Mouse (Mus musculus) limb, embryonic 14.5 days (tissue): Measurements from ENCODE around the gene Ackr2. TPM values are rescaled to one million over a fixed set of nuclear protein-coding genes. Genes with fewer than 3 reads are reported as not detected.

ENCODE experiments used
- ATAC-seq: fragments of 200-750 bp; cut with Nextera tagmentation; 2 replicates; pipeline ENCODE4 v1.8.0; 2017; ENCODE audit warnings: low read depth, moderate number of reproducible peaks, moderate TSS enrichment; ENCODE audit not compliant: low FRiP score
- DNase-seq: peaks from one replicate; pipeline ENCODE4 v3.0.0-alpha.2; 2015; ENCODE audit warnings: low spot score
- H3K27ac ChIP-seq: fragments of 300-500 bp; sonication (generic); replicated peaks from 2 replicates; pipeline ENCODE4 v1.5.1; 2014; ENCODE audit warnings: low read depth, mild to moderate bottlenecking, low read length, moderate library complexity, mixed read lengths
- H3K27me3 ChIP-seq: fragments of 300-500 bp; sonication (generic); 2 replicates; pipeline ENCODE4 v1.6.1; 2014; ENCODE audit warnings: low read length, mixed read lengths; ENCODE audit not compliant: control insufficient read depth, insufficient read depth
- H3K36me3 ChIP-seq: fragments of 300-500 bp; sonication (generic); 2 replicates; pipeline ENCODE4 v1.6.1; 2014; ENCODE audit warnings: mild to moderate bottlenecking, low read length, moderate library complexity, mixed read lengths; ENCODE audit not compliant: control insufficient read depth, insufficient read depth
- H3K4me1 ChIP-seq: fragments of 300-500 bp; sonication (generic); 2 replicates; pipeline ENCODE4 v1.6.1; 2014; ENCODE audit warnings: antibody characterized with exemption, low read length, mixed read lengths; ENCODE audit not compliant: control insufficient read depth, insufficient read depth
- H3K4me2 ChIP-seq: fragments of 300-500 bp; sonication (generic); replicated peaks from 2 replicates; pipeline ENCODE4 v1.6.1; 2014; ENCODE audit warnings: low read depth, mild to moderate bottlenecking, low read length, moderate library complexity; ENCODE audit not compliant: severe bottlenecking
- H3K4me3 ChIP-seq: fragments of 300-500 bp; sonication (generic); replicated peaks from 2 replicates; pipeline ENCODE4 v1.5.1; 2014; ENCODE audit warnings: low read length
- H3K9ac ChIP-seq: fragments of 300-500 bp; sonication (generic); 2 replicates; pipeline ENCODE4 v1.6.1; 2014; ENCODE audit warnings: mild to moderate bottlenecking, low read depth, low read length, moderate library complexity; ENCODE audit not compliant: severe bottlenecking
- H3K9me3 ChIP-seq: fragments of 300-500 bp; sonication (generic); 2 replicates; pipeline ENCODE4 v1.6.1; 2016; ENCODE audit warnings: low read length; ENCODE audit not compliant: control insufficient read depth
- POLR2A ChIP-seq: fragments of 200-500 bp; IDR thresholded peaks from 2 replicates; pipeline ENCODE4 v1.8.0; 2012; ENCODE audit warnings: inconsistent platforms, mild to moderate bottlenecking, moderate library complexity, borderline replicate concordance; ENCODE audit not compliant: insufficient read depth, insufficient read length; ENCODE audit errors: extremely low read depth
- WGBS: fragments of 180-500 bp; shearing (Covaris S2); extraction: QIAGEN DNeasy Blood & Tissue Kit; methylation state at CpG from one replicate; pipeline ENCODE4 v1.1.7; 2014; 5-methylcytosine and 5-hydroxymethylcytosine counted together
- polyA plus RNA-seq, 2 experiments: library from polyadenylated mRNA; depleted of rRNA in 1 of 2; stranded (reverse) in 1 of 2; unstranded in 1 of 2; fragments of >200 nt; fragmentation: Nextera tagmentation in 1 of 2; extraction: Ambion mirVana in 1 of 2; gene quantifications; 2 replicates each; pipeline versions ENCODE4 v1.2.1 to v1.2.3; 2012 to 2014

The Ackr2 gene
- polyA plus RNA-seq, 2 experiments, result 0.25 to 0.26 TPM

DNA sequence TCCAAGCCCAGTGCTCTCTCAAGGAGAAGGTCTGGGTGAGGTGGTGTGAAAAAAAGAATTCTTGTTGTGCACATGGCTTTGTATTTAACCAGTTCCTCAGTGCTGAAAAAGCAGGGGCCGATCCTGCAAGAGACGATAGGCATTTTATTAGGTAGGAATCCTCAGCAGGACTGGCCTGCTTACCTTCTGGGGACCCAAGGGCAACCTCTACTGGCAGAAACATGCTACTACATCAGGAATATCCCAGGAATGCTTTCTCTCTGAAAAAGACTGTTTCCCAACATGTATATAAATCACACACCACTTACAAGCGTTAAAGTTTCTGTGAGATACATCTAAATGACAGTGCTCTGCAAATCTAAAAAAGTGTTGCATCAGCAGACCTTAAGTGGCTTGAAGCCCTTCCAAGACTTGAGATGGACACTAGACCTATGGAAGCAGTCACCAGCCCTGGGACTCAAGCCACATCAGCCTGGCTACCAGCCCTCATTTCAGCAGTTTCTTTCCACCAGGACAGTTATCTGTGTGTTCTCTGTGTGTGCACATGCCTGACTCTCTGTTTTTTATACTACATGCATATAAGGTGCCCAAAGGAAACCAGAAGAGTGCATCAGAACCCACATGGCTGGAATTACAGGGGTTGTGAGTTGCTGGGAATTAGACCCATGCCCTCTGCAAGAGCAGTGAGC is 21.0 kb upstream of the Ackr2 start:
- H3K27ac ChIP-seq, result no peak overlapping the region
- no peaks in the 10 kb centered on the region for H3K9me3 ChIP-seq
- H3K27me3 ChIP-seq, result no peaks in the 10 kb centered on the region
- no peak overlapping the region for H3K4me3 ChIP-seq
- H3K9ac ChIP-seq, result no peak overlapping the region
- WGBS, result 6% methylated on average over 3 of the region's 3 CpGs
- H3K4me2 ChIP-seq, result no peak overlapping the region
- H3K36me3 ChIP-seq, result no peaks in the 10 kb centered on the region
- ATAC-seq (peak; percentile 44; the same call in 1 of the 2 replicates), DNase-seq (peak; percentile 62)
- no peak for TF ChIP-seq POLR2A
- H3K4me1 ChIP-seq, result no peaks in the 10 kb centered on the region

DNA sequence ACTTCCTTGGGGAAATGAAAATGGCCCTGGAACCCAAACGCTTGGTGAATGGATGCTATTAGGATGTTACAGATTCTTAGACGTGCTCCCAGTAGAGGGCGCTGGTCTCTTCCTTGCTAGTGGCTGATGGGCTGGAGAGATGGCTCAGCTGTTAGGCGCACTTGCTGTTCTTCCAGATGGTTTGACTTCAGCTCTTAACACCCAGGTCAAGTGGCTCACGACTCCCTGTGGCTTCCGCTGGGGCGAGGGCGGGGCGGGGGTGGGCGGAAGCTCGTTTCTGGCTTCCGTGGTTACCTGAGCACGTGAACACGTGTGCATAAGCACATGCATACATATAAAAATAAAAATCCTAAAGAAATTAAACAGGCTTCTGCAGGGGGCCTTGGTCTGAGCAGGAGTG is 17.3 kb upstream of the Ackr2 start:
- TF ChIP-seq POLR2A, result no peak
- no peak overlapping the region for H3K4me2 ChIP-seq
- H3K4me1 ChIP-seq, result no peaks in the 10 kb centered on the region
- H3K4me3 ChIP-seq, result no peak overlapping the region
- H3K27me3 ChIP-seq, result no peaks in the 10 kb centered on the region
- H3K9ac ChIP-seq, result no peak overlapping the region
- DNase-seq, result peak; percentile 64
- no peaks in the 10 kb centered on the region for H3K36me3 ChIP-seq
- no peak overlapping the region for H3K27ac ChIP-seq
- ATAC-seq, result no peak
- 30% methylated on average over 14 of the region's 14 CpGs for WGBS
- H3K9me3 ChIP-seq, result no peaks in the 10 kb centered on the region

DNA sequence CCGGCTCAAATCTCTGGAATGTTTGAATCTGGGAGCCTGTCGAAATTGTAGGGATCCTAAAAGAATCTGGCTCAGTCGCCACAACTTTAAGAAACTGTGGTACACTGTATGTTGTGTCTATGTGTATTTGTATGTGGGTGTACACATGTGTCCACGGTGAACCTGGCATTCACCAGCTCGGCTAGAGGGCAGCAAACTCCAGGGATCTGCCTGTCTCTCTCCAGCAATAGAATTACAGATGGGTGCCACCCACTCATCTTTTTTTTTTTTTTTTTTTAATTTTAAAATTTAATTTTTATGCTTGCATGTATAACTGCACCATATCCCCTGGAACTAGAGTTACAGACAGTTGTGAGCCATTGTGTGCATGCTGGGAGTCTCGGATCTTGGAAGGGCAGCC is 16.9 kb upstream of the Ackr2 start:
- Histone ChIP-seq H3K27ac (no peak overlapping the region), H3K9ac (no peak overlapping the region), H3K4me1 (no peaks in the 10 kb centered on the region), H3K36me3 (no peaks in the 10 kb centered on the region), H3K9me3 (no peaks in the 10 kb centered on the region), H3K4me2 (no peak overlapping the region), H3K4me3 (no peak overlapping the region), H3K27me3 (no peaks in the 10 kb centered on the region)
- DNase-seq (no peak), ATAC-seq (no peak)
- no peak for TF ChIP-seq POLR2A
- WGBS, result 73% methylated on average over 6 of the region's 6 CpGs

DNA sequence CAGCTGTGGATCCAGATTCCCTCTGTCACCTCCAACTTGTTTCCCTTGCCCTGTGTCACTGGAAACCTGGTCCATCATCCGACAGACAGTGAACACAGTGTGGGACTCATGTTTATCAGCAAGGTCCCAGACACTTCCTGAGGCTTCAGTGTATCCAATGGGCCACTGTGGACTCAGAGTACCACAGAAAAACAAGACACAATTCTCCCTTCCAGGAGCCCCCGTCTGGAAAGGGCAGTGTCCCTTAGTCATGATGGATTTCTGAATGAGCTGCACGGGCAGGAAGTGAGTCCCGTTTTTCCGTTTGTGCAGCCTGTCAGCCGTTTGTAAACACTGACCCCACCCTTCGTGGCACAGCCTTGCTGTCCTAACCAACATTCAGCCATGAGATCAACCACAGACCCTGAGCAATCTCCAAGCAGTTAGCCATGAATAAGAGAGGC is 16.1 kb upstream of the Ackr2 start:
- H3K36me3 ChIP-seq, result no peaks in the 10 kb centered on the region
- H3K4me1 ChIP-seq, result no peaks in the 10 kb centered on the region
- H3K4me2 ChIP-seq, result no peak overlapping the region
- no peak for TF ChIP-seq POLR2A
- WGBS, result 65% methylated on average over 7 of the region's 7 CpGs
- DNase-seq (no peak), ATAC-seq (no peak)
- H3K27me3 ChIP-seq, result no peaks in the 10 kb centered on the region
- H3K9ac ChIP-seq, result no peak overlapping the region
- no peaks in the 10 kb centered on the region for H3K9me3 ChIP-seq
- H3K27ac ChIP-seq, result no peak overlapping the region
- no peak overlapping the region for H3K4me3 ChIP-seq

DNA sequence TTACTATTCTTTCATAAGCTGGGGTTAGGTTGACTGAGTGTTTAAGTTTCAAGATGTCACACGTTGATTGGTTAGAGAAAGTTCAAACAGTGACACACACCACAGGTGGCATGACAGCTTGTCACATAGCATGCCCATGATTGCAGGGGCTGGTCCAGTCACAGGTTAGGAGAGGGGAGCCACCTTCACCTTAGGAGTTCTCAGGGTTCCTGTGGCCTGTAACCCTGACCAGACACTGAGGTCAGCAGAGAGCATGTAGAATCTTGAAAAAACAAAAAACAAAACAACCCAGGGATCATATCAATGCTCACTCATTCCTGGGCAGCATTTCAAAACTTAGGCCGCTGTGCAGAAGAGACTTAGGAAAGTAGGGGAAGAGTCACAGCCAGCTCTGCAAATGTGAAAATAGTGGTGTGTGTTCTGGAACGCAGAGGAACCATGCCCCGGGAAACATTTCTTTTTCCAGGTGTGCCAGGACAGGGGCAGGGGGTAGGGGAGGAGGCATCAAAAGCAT is 8.2 kb upstream of the Ackr2 start:
- TF ChIP-seq POLR2A, result no peak
- DNase-seq (no peak), ATAC-seq (no peak)
- Histone ChIP-seq H3K4me3 (no peak overlapping the region), H3K4me1 (peaks cover 3% of the 10 kb centered on the region; the same call in 1 of the 2 replicates), H3K9ac (no peak overlapping the region), H3K27me3 (no peaks in the 10 kb centered on the region), H3K36me3 (no peaks in the 10 kb centered on the region), H3K4me2 (no peak overlapping the region), H3K27ac (no peak overlapping the region), H3K9me3 (no peaks in the 10 kb centered on the region)
- WGBS, result 64% methylated on average over 4 of the region's 4 CpGs
